Mouse (Mus musculus) liver, postnatal 0 days (tissue): ENCODE results near the gene Scamp3. TPM values are rescaled to one million over a fixed set of nuclear protein-coding genes. Genes with fewer than 3 reads are reported as not detected.

Experiments
- ATAC-seq: fragments of 200-750 bp; cut with Nextera tagmentation; 2 replicates; pipeline ENCODE4 v1.8.0; 2017; ENCODE audit warnings: mild to moderate bottlenecking, moderate library complexity
- DNase-seq: peaks from one replicate; pipeline ENCODE4 v3.0.0-alpha.2; 2016
- H3K27ac ChIP-seq: fragments of 300-500 bp; sonication (generic); 2 replicates; pipeline ENCODE4 v1.5.1; 2014; ENCODE audit warnings: antibody characterized with exemption, moderate library complexity, mild to moderate bottlenecking, low read depth
- H3K27me3 ChIP-seq: fragments of 300-500 bp; sonication (generic); 2 replicates; pipeline ENCODE4 v1.6.1; 2014; ENCODE audit warnings: low read length, control low read depth, mixed read lengths; ENCODE audit not compliant: insufficient read depth
- H3K36me3 ChIP-seq: fragments of 300-500 bp; sonication (generic); replicated peaks from 2 replicates; pipeline ENCODE4 v1.6.1; 2014; ENCODE audit warnings: mild to moderate bottlenecking, control low read depth, low read length, moderate library complexity, mixed read lengths; ENCODE audit not compliant: insufficient read depth
- H3K4me1 ChIP-seq: fragments of 300-500 bp; sonication (generic); 2 replicates; pipeline ENCODE4 v1.6.1; 2014; ENCODE audit warnings: antibody characterized with exemption, mild to moderate bottlenecking, control low read depth; ENCODE audit not compliant: insufficient read depth
- H3K4me2 ChIP-seq: fragments of 300-500 bp; sonication (generic); 2 replicates; pipeline ENCODE4 v1.6.1; 2014; ENCODE audit warnings: low read depth, mild to moderate bottlenecking, low read length, moderate library complexity, mixed read lengths
- H3K4me3 ChIP-seq: fragments of 300-500 bp; sonication (generic); 2 replicates; pipeline ENCODE4 v1.5.1; 2014; ENCODE audit warnings: low read depth, low read length
- H3K9ac ChIP-seq: fragments of 300-500 bp; sonication (generic); replicated peaks from 2 replicates; pipeline ENCODE4 v1.6.1; 2014; ENCODE audit warnings: mild to moderate bottlenecking, moderate library complexity
- H3K9me3 ChIP-seq: fragments of 300-500 bp; sonication (generic); 2 replicates; pipeline ENCODE4 v1.6.1; 2016; ENCODE audit warnings: mild to moderate bottlenecking, control low read depth, low read length, mixed read lengths
- CTCF ChIP-seq: sonication (generic); IDR thresholded peaks from 2 replicates; pipeline ENCODE4 v1.5.1; 2016; ENCODE audit warnings: antibody characterized with exemption, low read depth
- EP300 ChIP-seq: IDR thresholded peaks from 2 replicates; pipeline ENCODE4 v1.6.1; 2016; ENCODE audit warnings: antibody characterized with exemption, low read depth, mild to moderate bottlenecking
- WGBS: fragments of 180-500 bp; shearing (Covaris S2); extraction: QIAGEN DNeasy Blood & Tissue Kit; methylation state at CpG from one replicate; pipeline ENCODE4 v1.1.7; 2014; ENCODE audit not compliant: insufficient replicate concordance; 5-methylcytosine and 5-hydroxymethylcytosine counted together
- microRNA counts: library from miRNA; unstranded; fragments of <30 nt; microRNA quantifications from one replicate; lab custom pipeline; 2015
- microRNA-seq: library from miRNA; unstranded; fragments of <30 nt; microRNA quantifications from one replicate; pipeline ENCODE4, GENCODE M21; 2016
- polyA plus RNA-seq: library from polyadenylated mRNA; unstranded; fragments of >200 nt; fragmentation: Nextera tagmentation; extraction: Ambion mirVana; gene quantifications from 2 replicates; pipeline ENCODE4 v1.2.1, GENCODE M21; 2015

Gene Scamp3
- polyA plus RNA-seq, 1 experiment from 2014 or later, result 52.2 TPM

DNA sequence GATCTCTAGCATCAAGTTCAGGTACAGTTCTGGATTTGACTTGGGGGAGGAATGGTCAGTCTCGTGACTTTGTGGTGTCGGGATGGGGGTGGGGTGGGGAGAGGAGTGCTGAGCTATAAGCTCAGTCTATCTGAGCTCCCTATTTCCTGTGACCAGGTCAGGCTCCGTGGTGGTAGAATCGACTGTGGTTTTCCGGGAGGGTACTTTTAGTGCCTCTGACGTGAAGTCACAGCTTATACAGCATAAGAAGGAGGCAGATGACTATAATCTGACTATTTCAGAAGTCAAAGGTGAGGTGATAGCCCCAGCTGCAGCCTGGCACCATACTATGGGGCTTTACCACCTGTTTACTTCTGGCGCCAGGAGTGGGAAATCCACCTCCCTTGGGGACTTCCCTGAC lies 54.1 kb downstream of the Scamp3 start:
- TF ChIP-seq EP300, result no peak
- TF ChIP-seq CTCF, result no peak
- DNase-seq (no peak), ATAC-seq (no peak)
- no peak overlapping the region for H3K4me2 ChIP-seq
- 32% methylated on average over 7 of the region's 7 CpGs for WGBS
- H3K27me3 ChIP-seq, result peaks cover 32% of the 10 kb centered on the region
- H3K4me1 ChIP-seq, result peaks cover 16% of the 10 kb centered on the region
- no peak overlapping the region for H3K9ac ChIP-seq
- H3K27ac ChIP-seq, result no peak overlapping the region
- H3K36me3 ChIP-seq, result no peaks in the 10 kb centered on the region
- no peaks in the 10 kb centered on the region for H3K9me3 ChIP-seq
- no peak overlapping the region for H3K4me3 ChIP-seq

DNA sequence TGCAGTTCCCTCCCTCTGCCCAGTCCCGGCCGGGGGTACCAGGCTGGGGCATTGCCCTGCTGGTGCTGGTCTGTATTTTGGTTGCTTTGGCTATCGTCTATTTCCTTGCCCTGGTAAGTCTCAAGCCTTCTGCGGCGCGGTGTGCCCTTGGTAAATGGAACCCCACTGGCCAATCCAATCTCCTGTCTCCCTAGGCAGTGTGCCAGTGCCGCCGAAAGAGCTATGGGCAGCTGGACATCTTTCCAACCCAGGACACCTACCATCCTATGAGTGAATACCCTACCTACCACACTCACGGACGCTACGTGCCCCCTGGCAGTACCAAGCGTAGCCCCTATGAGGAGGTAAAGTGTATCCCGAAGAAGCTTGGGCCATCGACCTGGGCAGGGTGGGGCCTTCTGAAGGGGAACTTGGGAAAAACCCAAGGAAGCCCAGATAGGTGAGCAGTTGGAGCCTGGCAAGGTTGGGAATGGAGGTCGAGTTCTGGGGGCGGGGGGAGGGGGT lies 54.6 kb downstream of the Scamp3 start:
- Histone ChIP-seq H3K27me3 (peaks cover 28% of the 10 kb centered on the region), H3K4me3 (no peak overlapping the region), H3K36me3 (no peaks in the 10 kb centered on the region), H3K9ac (no peak overlapping the region), H3K27ac (no peak overlapping the region), H3K9me3 (no peaks in the 10 kb centered on the region), H3K4me1 (peaks cover 15% of the 10 kb centered on the region), H3K4me2 (no peak overlapping the region)
- 76% methylated on average over 16 of the region's 16 CpGs for WGBS
- DNase-seq (no peak), ATAC-seq (no peak)
- TF ChIP-seq CTCF (no peak), EP300 (no peak)

MicroRNAs encoded within 50 kb of the gene (microRNA counts, 519-probe panel; counts per million panel counts)
- not detected for microRNA mmu-miR-92b (lab: Ali Mortazavi, UCI)

Small RNAs within 50 kb of the gene (microRNA-seq; reads per million reads assigned to microRNA genes)
- 13.8 reads per million, percentile 23 among the genes with 10 or more reads in this experiment for gene Mir92b

Other genes with a start within 250 kb of the Scamp3 start
- gene Ash1l, start 226.9 kb upstream of the Scamp3 start, polyA plus RNA-seq, result 3.7 and 4.1 TPM in 2 replicates
- 59.1 and 60.9 TPM in 2 replicates for gene Dap3, start 226.3 kb upstream of the Scamp3 start, polyA plus RNA-seq
- gene Rusc1, start 84.2 kb upstream of the Scamp3 start, polyA plus RNA-seq, result 2.4 and 2.5 TPM in 2 replicates
- not detected in 2 replicates for gene Gm43738, start 76.4 kb upstream of the Scamp3 start, polyA plus RNA-seq
- gene Fdps, start 75.5 kb upstream of the Scamp3 start, polyA plus RNA-seq, result 75.8 and 82.2 TPM in 2 replicates
- 18.6 and 27.8 TPM in 2 replicates for gene Pklr, start 41.3 kb upstream of the Scamp3 start, polyA plus RNA-seq
- gene Hcn3, start 17.3 kb upstream of the Scamp3 start, polyA plus RNA-seq, result 0.19 and 0.49 TPM in 2 replicates
- gene Clk2, start 12.7 kb upstream of the Scamp3 start, polyA plus RNA-seq, result 5.0 and 5.7 TPM in 2 replicates
- gene Fam189b, start 5.7 kb downstream of the Scamp3 start, polyA plus RNA-seq, result 1.4 and 2.1 TPM in 2 replicates
- 25.8 and 26.3 TPM in 2 replicates for gene Gba, start 25.5 kb downstream of the Scamp3 start, polyA plus RNA-seq
- gene Thbs3, start 37.7 kb downstream of the Scamp3 start, polyA plus RNA-seq, result 1.3 and 1.8 TPM in 2 replicates
- gene Mtx1, start 49.6 kb downstream of the Scamp3 start, polyA plus RNA-seq, result 105 and 111 TPM in 2 replicates
- gene Muc1, start 51.6 kb downstream of the Scamp3 start, polyA plus RNA-seq, result 0.40 and 0.56 TPM in 2 replicates
- gene Krtcap2, start 68.5 kb downstream of the Scamp3 start, polyA plus RNA-seq, result 141 TPM in 2 replicates
- gene Trim46, start 68.8 kb downstream of the Scamp3 start, polyA plus RNA-seq, result 0.06 and 0.21 TPM in 2 replicates
- gene Dpm3, start 81.9 kb downstream of the Scamp3 start, polyA plus RNA-seq, result 63.2 and 73.2 TPM in 2 replicates
- gene Slc50a1, start 93.1 kb downstream of the Scamp3 start, polyA plus RNA-seq, result 18.3 and 19.6 TPM in 2 replicates
- gene Efna1, start 103.7 kb downstream of the Scamp3 start, polyA plus RNA-seq, result 22.1 and 27.8 TPM in 2 replicates
- gene Efna3, start 145.5 kb downstream of the Scamp3 start, polyA plus RNA-seq, result not detected in 2 replicates
- gene Efna4, start 160.6 kb downstream of the Scamp3 start, polyA plus RNA-seq, result 0.36 and 0.56 TPM in 2 replicates
- gene Adam15, start 172.5 kb downstream of the Scamp3 start, polyA plus RNA-seq, result 9.1 and 9.2 TPM in 2 replicates
- gene Dcst2, start 184.5 kb downstream of the Scamp3 start, polyA plus RNA-seq, result 0.05 TPM in 1 of 2 replicates, not detected in the other
- 0.13 and 0.15 TPM in 2 replicates for gene Dcst1, start 187.8 kb downstream of the Scamp3 start, polyA plus RNA-seq
- 4.1 and 4.7 TPM in 2 replicates for gene Zbtb7b, start 217.3 kb downstream of the Scamp3 start, polyA plus RNA-seq
- not detected in 2 replicates for gene Lenep, start 225.3 kb downstream of the Scamp3 start, polyA plus RNA-seq
- 18.8 and 20.0 TPM in 2 replicates for gene Flad1, start 234.4 kb downstream of the Scamp3 start, polyA plus RNA-seq
- 130 and 141 TPM in 2 replicates for gene Cks1b, start 240.9 kb downstream of the Scamp3 start, polyA plus RNA-seq
- gene Shc1, start 241.0 kb downstream of the Scamp3 start, polyA plus RNA-seq, result 23.8 and 24.7 TPM in 2 replicates